Mouse (Mus musculus): Measurements from ENCODE around the gene Perm1.

The Perm1 gene

GRCm38 (mm10) chr4:156249567-156249966 is 33.9 kb downstream of the Perm1 start:
- DNase-seq (ENCODE audit: low spot score), result no peak

GRCm38 (mm10) chr4:156251081-156251480 is 35.4 kb downstream of the Perm1 start:
- no peak for DNase-seq (ENCODE audit: low spot score)

DNA sequence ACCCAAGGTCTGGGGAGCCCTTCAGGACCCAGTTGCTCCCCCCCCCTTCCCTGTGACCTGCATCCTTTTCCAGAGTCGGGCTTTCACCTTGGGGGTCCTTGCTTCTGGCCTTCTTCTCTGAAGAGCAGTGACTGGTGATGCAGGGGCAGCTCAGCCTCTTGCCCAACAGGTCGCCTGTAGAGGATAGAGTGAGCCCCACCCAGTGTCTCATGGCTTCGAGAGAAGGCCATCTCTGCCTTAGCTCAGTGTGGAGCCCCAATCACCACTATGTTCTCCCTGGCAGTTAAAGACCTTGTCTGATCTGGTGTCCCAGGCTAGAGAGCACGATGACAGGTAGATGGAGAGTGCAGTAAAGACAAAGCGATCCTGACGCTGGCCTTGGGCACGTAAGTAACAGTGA is 36.5 kb downstream of the Perm1 start:
- no peak for DNase-seq (ENCODE audit: low spot score)

DNA sequence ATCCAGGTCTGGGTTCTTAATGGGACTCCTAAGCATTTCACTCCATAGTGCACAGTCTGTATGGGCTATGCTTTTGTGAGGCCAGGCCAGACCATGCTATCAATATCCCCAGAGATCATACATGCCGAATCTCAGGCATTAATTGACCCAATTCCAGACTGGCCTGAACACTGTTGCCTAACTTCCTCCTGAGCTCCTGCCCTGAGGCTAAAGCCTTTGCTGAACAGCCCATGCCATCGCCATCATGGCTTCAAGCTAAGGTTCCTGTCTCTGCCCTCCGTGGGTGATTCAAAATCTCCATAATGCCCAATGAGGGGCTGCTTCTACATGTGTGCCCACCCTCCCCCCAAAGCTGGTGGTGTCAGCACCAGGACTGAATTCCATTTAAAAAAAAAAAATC is 37.0 kb downstream of the Perm1 start:
- no peak for DNase-seq (ENCODE audit: low spot score)

DNA sequence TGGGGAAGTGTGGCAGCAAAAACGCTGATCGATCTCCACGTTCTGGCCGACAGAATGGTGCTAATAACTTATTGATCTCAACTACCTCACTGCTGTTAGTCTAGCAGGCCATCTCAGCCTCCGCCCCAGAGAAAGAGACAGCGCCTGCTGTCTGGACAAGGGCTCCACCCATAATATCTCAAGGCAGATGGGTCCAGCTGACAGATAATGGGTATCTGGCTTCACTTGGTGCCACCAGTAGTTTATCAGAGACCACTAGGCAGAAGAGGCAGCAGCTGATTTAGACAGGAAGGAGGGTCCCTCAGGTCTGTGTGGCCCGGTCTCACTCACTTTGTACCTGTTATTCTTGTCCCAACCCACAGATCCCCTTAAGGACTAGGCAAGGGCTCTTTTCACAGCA is 37.4 kb downstream of the Perm1 start:
- no peak for DNase-seq (ENCODE audit: low spot score)

DNA sequence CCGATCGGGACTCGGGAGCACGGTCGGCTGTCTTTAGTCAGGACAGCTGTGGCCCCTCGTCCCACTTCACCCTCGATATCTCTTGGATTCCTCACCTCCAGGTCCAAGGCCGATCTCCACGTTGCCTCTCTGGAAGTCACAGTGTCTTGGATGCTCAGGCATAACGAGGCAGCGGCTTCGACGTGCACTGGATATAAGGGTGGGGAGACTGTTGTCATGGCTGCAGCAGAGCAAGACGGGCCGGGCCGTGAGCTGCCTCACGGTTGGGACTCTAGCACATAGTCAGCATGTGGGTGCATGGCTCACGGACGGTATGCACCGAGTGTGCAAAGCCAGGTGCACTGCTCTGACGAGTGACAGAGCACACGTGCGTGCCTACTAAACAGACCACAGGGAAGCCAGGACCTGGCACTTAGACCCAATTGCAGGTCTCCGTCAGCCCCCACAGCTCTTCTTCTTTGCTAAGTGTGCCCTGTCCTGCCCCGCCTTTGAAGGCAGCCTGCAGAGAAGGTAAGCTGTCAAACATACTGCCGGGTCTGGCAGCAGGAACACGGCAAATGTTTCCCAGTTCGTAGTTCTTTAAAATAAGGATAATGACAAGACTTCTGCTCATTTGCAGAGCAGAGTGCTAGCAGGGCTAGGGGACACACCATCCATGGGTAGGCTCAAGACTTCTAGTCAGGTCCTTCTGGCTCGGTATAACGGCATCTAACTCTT is 38.9 kb downstream of the Perm1 start:
- no peak for DNase-seq (ENCODE audit: low spot score)

GRCm38 (mm10) chr4:156255078-156255839 is 39.6 kb downstream of the Perm1 start, which contains the start of gene Samd11:
Samd11 (minus strand) TSS chr4:156255657.
- no peak for DNase-seq (ENCODE audit: low spot score)
